Mouse (Mus musculus) retina, embryonic 14.5 days (tissue): Measurements from ENCODE around the gene Rxfp2.

Experiments used
- DNase-seq: peaks from one replicate; pipeline ENCODE4 v3.0.0-alpha.2; 2015; ENCODE audit warnings: low spot score

Gene Rxfp2

GRCm38 (mm10) chr5:150115271-150116092 is 97.0 kb downstream of the Rxfp2 start:
- DNase-seq = peak; percentile 61

- DNase-seq = no peak
Observed at GRCm38 (mm10) chr5:150116216-150116905, 97.9 kb downstream of the Rxfp2 start.

- DNase-seq = peak; percentile 39
Observed at GRCm38 (mm10) chr5:150116906-150117216, 98.4 kb downstream of the Rxfp2 start.

- DNase-seq = peak; percentile 11
Observed at GRCm38 (mm10) chr5:150118124-150118454, 99.6 kb downstream of the Rxfp2 start.

GRCm38 (mm10) chr5:150118455-150119241 is 100.2 kb downstream of the Rxfp2 start, which contains the start of gene Fry:
Gene Fry, plus strand, starts transcription at chr5:150118645.
- DNase-seq = peak; percentile 91

- no peak for DNase-seq
Observed at GRCm38 (mm10) chr5:150120676-150121075, 102.2 kb downstream of the Rxfp2 start.

- DNase-seq = no peak
Observed at GRCm38 (mm10) chr5:150122095-150122494, 103.6 kb downstream of the Rxfp2 start.

GRCm38 (mm10) chr5:150122571-150122970 is 104.1 kb downstream of the Rxfp2 start:
- no peak for DNase-seq

GRCm38 (mm10) chr5:150125920-150126319 is 107.4 kb downstream of the Rxfp2 start:
- DNase-seq = no peak

GRCm38 (mm10) chr5:150128432-150128831 is 110.0 kb downstream of the Rxfp2 start:
- no peak for DNase-seq

- no peak for DNase-seq
Observed at GRCm38 (mm10) chr5:150130144-150130543, 111.7 kb downstream of the Rxfp2 start.

- DNase-seq = no peak
Observed at GRCm38 (mm10) chr5:150131166-150131565, 112.7 kb downstream of the Rxfp2 start.
